Mouse (Mus musculus): ENCODE measurements at regions not wholly inside any gene's neighbourhood (a gene's known extent, or its start where the extent isn't known, plus 50 kb on each side); places are given as distances from the start of the nearest gene placed in this dataset.

GRCm38 (mm10) chr10:96971810-96972209 lies 355.0 kb downstream of the Btg1 start:
- Histone ChIP-seq H3K36me3 (ENCODE audit: control insufficient read depth, insufficient read depth) (no peaks in the 10 kb centered on the region), H3K27me3 (replicated peaks; ENCODE audit: control insufficient read depth, insufficient read depth, low read length) (no peaks in the 10 kb centered on the region), H3K9ac (replicated peaks; ENCODE audit: low read depth, low read length) (no peak overlapping the region), H3K9me3 (ENCODE audit: control insufficient read depth, low read length) (no peaks in the 10 kb centered on the region), H3K4me3 (replicated peaks; ENCODE audit: low read length) (no peak overlapping the region), H3K27ac (ENCODE audit: low read length) (no peak overlapping the region), H3K4me2 (ENCODE audit: low read length) (no peak overlapping the region), H3K4me1 (replicated peaks; ENCODE audit: control insufficient read depth, insufficient read depth, low read length) (no peaks in the 10 kb centered on the region)
- WGBS, result 84% methylated on average over 3 of the region's 3 CpGs
- no peak for ATAC-seq

GRCm38 (mm10) chr10:96974326-96974977 lies 357.6 kb downstream of the Btg1 start:
- Histone ChIP-seq H3K27me3 (replicated peaks; ENCODE audit: control insufficient read depth, insufficient read depth, low read length) (no peaks in the 10 kb centered on the region), H3K36me3 (ENCODE audit: control insufficient read depth, insufficient read depth) (no peaks in the 10 kb centered on the region), H3K27ac (ENCODE audit: low read length) (no peak overlapping the region), H3K9me3 (ENCODE audit: control insufficient read depth, low read length) (no peaks in the 10 kb centered on the region), H3K4me3 (replicated peaks; ENCODE audit: low read length) (no peak overlapping the region), H3K4me2 (ENCODE audit: low read length) (no peak overlapping the region), H3K4me1 (replicated peaks; ENCODE audit: control insufficient read depth, insufficient read depth, low read length) (no peaks in the 10 kb centered on the region), H3K9ac (replicated peaks; ENCODE audit: low read depth, low read length) (no peak overlapping the region)
- ATAC-seq, result no peak
- WGBS, result 90% methylated on average over 2 of the region's 2 CpGs

DNA sequence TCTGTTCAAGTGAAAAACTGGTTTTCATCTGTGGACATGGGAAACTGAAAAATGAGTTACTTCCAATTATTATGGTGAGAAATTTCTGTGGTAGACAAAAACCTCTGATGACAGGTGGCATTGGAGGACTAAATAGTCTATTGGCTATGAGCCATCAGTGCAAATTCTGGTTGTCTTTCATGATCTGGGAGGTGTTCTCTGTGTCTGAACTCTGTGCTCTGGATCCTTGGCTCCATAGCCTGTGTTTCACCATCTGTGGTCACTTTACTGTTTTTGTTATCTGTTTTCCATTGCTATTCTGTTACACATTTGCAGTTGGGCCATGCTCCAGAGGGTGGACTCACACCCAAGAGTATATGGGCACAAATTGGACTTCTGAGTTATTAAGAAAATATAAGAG lies 359.9 kb downstream of the Btg1 start:
- Histone ChIP-seq H3K9ac (replicated peaks; ENCODE audit: low read depth, low read length) (no peak overlapping the region), H3K27me3 (replicated peaks; ENCODE audit: control insufficient read depth, insufficient read depth, low read length) (no peaks in the 10 kb centered on the region), H3K4me2 (ENCODE audit: low read length) (no peak overlapping the region), H3K27ac (ENCODE audit: low read length) (no peak overlapping the region), H3K36me3 (ENCODE audit: control insufficient read depth, insufficient read depth) (no peaks in the 10 kb centered on the region), H3K4me3 (replicated peaks; ENCODE audit: low read length) (no peak overlapping the region), H3K4me1 (replicated peaks; ENCODE audit: control insufficient read depth, insufficient read depth, low read length) (0 out of 2 replicates have a peak, but pooled peaks cover 2% of the 10 kb centered on the region), H3K9me3 (ENCODE audit: control insufficient read depth, low read length) (no peaks in the 10 kb centered on the region)
- ATAC-seq, result no peak

- 0 out of 2 replicates have a peak, but pooled peaks cover 2% of the 10 kb centered on the region for H3K4me1 ChIP-seq (replicated peaks; ENCODE audit: control insufficient read depth, insufficient read depth, low read length)
- no peak overlapping the region for H3K4me3 ChIP-seq (replicated peaks; ENCODE audit: low read length)
- H3K4me2 ChIP-seq (ENCODE audit: low read length), result no peak overlapping the region
- peak; percentile 77 for ATAC-seq
- H3K9me3 ChIP-seq (ENCODE audit: control insufficient read depth, low read length), result no peaks in the 10 kb centered on the region
- no peak overlapping the region for H3K9ac ChIP-seq (replicated peaks; ENCODE audit: low read depth, low read length)
- peak overlapping the region; percentile 64 for H3K27ac ChIP-seq (ENCODE audit: low read length)
- no peaks in the 10 kb centered on the region for H3K27me3 ChIP-seq (replicated peaks; ENCODE audit: control insufficient read depth, insufficient read depth, low read length)
- 4% methylated on average over 3 of the region's 3 CpGs for WGBS
- no peaks in the 10 kb centered on the region for H3K36me3 ChIP-seq (ENCODE audit: control insufficient read depth, insufficient read depth)
Observed at GRCm38 (mm10) chr10:96980494-96980831, 363.7 kb downstream of the Btg1 start.

GRCm38 (mm10) chr10:96980832-96981515 lies 364.2 kb downstream of the Btg1 start:
- WGBS, result 5% methylated on average over 9 of the region's 9 CpGs
- peak overlapping the region; percentile 64 for H3K27ac ChIP-seq (ENCODE audit: low read length)
- 0 out of 2 replicates have a peak, but pooled peaks cover 2% of the 10 kb centered on the region for H3K4me1 ChIP-seq (replicated peaks; ENCODE audit: control insufficient read depth, insufficient read depth, low read length)
- H3K36me3 ChIP-seq (ENCODE audit: control insufficient read depth, insufficient read depth), result no peaks in the 10 kb centered on the region
- no peaks in the 10 kb centered on the region for H3K9me3 ChIP-seq (ENCODE audit: control insufficient read depth, low read length)
- 0 out of 2 replicates have a peak overlapping the region, but pooled peaks have one; percentile 6 for H3K4me2 ChIP-seq (ENCODE audit: low read length)
- H3K9ac ChIP-seq (replicated peaks; ENCODE audit: low read depth, low read length), result no peak overlapping the region
- no peak overlapping the region for H3K4me3 ChIP-seq (replicated peaks; ENCODE audit: low read length)
- H3K27me3 ChIP-seq (replicated peaks; ENCODE audit: control insufficient read depth, insufficient read depth, low read length), result no peaks in the 10 kb centered on the region
- ATAC-seq, result peak; percentile 88

DNA sequence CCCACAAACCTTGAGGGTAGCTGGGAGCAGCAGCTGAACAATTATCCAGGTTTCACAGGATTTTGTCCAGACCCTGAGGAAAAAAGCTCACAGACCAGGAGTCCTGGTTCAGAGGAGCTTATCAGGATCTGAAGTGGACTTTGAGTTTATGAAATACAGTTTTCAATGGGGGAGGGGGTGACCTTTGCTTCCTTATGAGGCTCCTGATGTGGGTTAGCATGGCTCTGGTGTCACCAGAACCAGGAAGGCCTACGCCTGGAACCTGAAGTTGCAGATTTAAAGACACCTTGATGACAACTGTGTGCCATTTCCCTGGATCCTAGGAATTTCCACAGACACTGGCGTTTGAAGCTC lies 364.7 kb downstream of the Btg1 start:
- H3K27me3 ChIP-seq (replicated peaks; ENCODE audit: control insufficient read depth, insufficient read depth, low read length), result no peaks in the 10 kb centered on the region
- 0 out of 2 replicates have a peak, but pooled peaks cover 2% of the 10 kb centered on the region for H3K4me1 ChIP-seq (replicated peaks; ENCODE audit: control insufficient read depth, insufficient read depth, low read length)
- ATAC-seq, result no peak; the same call in 1 of the 2 replicates
- H3K27ac ChIP-seq (ENCODE audit: low read length), result peak overlapping the region; percentile 64
- 63% methylated on average over 2 of the region's 2 CpGs for WGBS
- no peaks in the 10 kb centered on the region for H3K9me3 ChIP-seq (ENCODE audit: control insufficient read depth, low read length)
- H3K4me2 ChIP-seq (ENCODE audit: low read length), result no peak overlapping the region
- H3K4me3 ChIP-seq (replicated peaks; ENCODE audit: low read length), result no peak overlapping the region
- no peak overlapping the region for H3K9ac ChIP-seq (replicated peaks; ENCODE audit: low read depth, low read length)
- no peaks in the 10 kb centered on the region for H3K36me3 ChIP-seq (ENCODE audit: control insufficient read depth, insufficient read depth)

DNA sequence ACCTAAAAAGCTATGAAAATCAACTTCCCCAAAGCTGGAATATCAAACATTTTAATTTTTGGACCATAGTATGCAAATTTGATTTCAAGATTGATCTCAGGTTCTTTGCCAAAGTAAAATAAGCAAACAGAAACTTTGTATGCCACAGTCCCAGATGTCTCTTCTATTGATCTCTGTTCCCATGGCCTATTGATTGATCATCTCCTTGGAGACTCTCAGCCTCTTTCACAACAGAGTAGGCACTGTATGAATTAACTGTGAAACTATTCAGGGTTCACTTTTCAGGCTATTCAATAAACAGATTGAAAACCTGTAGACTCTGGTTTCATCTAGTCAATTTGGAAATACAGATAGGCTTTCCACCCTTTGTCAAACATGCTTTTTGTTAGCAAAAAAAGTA lies 384.1 kb downstream of the Btg1 start:
- H3K4me3 ChIP-seq (replicated peaks; ENCODE audit: low read length), result no peak overlapping the region
- H3K9ac ChIP-seq (replicated peaks; ENCODE audit: low read depth, low read length), result no peak overlapping the region
- H3K27ac ChIP-seq (ENCODE audit: low read length), result no peak overlapping the region
- H3K4me2 ChIP-seq (ENCODE audit: low read length), result no peak overlapping the region
- no peak for ATAC-seq
- H3K9me3 ChIP-seq (ENCODE audit: control insufficient read depth, low read length), result no peaks in the 10 kb centered on the region
- H3K27me3 ChIP-seq (replicated peaks; ENCODE audit: control insufficient read depth, insufficient read depth, low read length), result no peaks in the 10 kb centered on the region
- no peaks in the 10 kb centered on the region for H3K36me3 ChIP-seq (ENCODE audit: control insufficient read depth, insufficient read depth)
- no peaks in the 10 kb centered on the region for H3K4me1 ChIP-seq (replicated peaks; ENCODE audit: control insufficient read depth, insufficient read depth, low read length)

GRCm38 (mm10) chr10:97008873-97009272 lies 392.1 kb downstream of the Btg1 start:
- no peak for ATAC-seq
- H3K36me3 ChIP-seq (ENCODE audit: control insufficient read depth, insufficient read depth), result no peaks in the 10 kb centered on the region

GRCm38 (mm10) chr10:97009859-97010258 lies 393.1 kb downstream of the Btg1 start:
- Histone ChIP-seq H3K9ac (replicated peaks; ENCODE audit: low read depth, low read length) (no peak overlapping the region), H3K36me3 (ENCODE audit: control insufficient read depth, insufficient read depth) (no peaks in the 10 kb centered on the region), H3K4me1 (replicated peaks; ENCODE audit: control insufficient read depth, insufficient read depth, low read length) (peaks cover 3% of the 10 kb centered on the region; the same call in 1 of the 2 replicates), H3K4me3 (replicated peaks; ENCODE audit: low read length) (no peak overlapping the region), H3K27ac (ENCODE audit: low read length) (no peak overlapping the region), H3K27me3 (replicated peaks; ENCODE audit: control insufficient read depth, insufficient read depth, low read length) (no peaks in the 10 kb centered on the region), H3K9me3 (ENCODE audit: control insufficient read depth, low read length) (no peaks in the 10 kb centered on the region), H3K4me2 (ENCODE audit: low read length) (no peak overlapping the region)
- 17% methylated on average over 1 of the region's 1 CpGs for WGBS
- peak; percentile 72 for ATAC-seq

More at GRCm38 (mm10) chr10:97008873-97009272, 392.1 kb downstream of the Btg1 start:
- Histone ChIP-seq H3K9ac (replicated peaks; ENCODE audit: low read depth, low read length) (no peak overlapping the region), H3K4me1 (replicated peaks; ENCODE audit: control insufficient read depth, insufficient read depth, low read length) (peaks cover 3% of the 10 kb centered on the region; the same call in 1 of the 2 replicates), H3K4me2 (ENCODE audit: low read length) (no peak overlapping the region), H3K9me3 (ENCODE audit: control insufficient read depth, low read length) (no peaks in the 10 kb centered on the region), H3K27me3 (replicated peaks; ENCODE audit: control insufficient read depth, insufficient read depth, low read length) (no peaks in the 10 kb centered on the region), H3K27ac (ENCODE audit: low read length) (no peak overlapping the region), H3K4me3 (replicated peaks; ENCODE audit: low read length) (no peak overlapping the region)
